Mouse (Mus musculus) neutrophil, adult 65 days (primary cell): Measurements from ENCODE around the gene Jmjd1c. TPM values are rescaled to one million over a fixed set of nuclear protein-coding genes. Genes with fewer than 3 reads are reported as not detected.

Experiments used
- total RNA-seq: library from RNA; stranded (reverse); gene quantifications from 2 replicates; pipeline ENCODE4 v1.2.4, GENCODE M21; 2023

Gene Jmjd1c
- total RNA-seq = 245 and 317 TPM in 2 replicates

DNA sequence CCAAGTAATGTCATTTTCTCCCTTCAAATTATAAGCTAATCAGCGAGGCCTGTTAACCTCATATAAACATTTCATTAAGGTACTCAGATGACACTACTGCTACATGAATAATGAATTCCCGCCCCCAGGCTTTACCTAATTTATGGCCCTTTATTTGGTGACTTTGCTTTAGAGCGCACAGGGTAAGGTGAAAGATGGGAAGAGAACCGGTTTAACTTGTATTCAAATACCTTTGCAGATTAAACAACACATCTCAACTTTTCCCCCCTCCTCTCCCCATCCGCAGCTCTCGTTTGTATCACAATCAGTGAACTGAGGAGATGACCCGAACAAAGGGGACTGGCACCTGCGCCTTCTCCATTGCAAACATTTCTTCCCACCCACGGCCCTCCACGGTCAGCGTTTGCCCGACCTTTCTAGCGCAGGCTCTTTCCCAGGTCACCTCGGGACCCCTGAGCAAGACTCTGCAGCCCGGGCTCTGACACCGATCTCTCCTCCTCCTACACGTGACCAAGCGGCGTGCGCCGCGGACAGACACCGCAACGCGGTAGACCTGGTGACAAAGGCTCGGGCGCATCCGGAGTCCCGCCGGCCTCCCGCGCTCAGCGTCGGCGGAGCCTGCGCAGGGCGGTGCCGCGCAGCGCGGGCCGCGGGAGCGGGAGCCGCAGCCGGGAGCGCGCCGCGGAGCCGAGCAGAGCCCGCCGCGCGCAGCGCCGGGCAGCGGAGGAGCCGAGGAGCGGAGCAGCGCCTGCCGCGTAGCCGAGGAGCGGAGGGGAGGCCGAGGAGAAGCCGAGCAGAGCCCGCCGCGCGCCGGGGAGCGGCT lies at the start of gene Jmjd1c:
Gene Jmjd1c, plus strand, starts transcription at position 328 of the 823 bp plus-strand sequence.

DNA sequence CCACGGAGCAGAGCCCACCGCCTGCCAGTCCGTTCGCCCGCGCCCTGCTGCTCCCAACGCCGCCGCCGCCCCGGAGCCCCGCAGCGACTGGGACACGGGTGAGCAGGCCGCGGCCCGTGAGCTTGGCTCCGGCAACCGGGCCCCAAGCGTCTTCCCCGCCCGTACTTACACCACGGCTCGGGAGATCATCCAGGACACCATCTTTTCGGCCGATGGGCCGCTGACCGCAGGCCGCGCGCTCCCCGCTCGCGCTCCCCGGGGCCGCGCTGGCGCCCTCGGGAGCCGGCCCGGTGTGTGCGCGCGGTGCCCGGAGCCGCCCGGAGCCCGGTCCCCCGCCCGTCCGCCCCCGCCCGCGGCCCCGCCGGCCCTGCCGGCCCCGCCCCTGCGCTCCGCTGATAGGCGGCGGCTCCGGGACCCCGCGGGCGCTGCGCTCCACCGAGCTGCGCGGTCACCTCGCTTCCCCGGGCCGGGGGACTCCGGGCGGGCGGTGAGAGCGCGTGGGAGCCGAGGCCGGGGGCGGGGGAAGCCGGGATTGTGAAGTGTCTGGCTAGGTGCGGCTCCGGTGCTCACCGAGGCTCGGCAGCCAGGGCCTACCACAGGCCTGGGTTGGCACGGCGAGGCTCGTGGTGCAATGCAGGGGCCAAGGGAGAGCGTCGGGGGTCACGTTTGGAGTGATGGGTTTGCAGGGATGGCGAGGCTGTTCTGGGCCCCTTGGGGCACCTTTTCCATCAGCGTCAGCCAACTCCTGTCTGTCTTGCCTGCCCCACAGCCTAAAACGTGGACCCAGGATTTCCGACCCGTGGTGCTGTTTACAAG lies 904 bp downstream of the Jmjd1c start, which contains the start of gene Reep3:
Gene Reep3, minus strand, starts transcription at position 325 of the 816 bp plus-strand sequence.

DNA sequence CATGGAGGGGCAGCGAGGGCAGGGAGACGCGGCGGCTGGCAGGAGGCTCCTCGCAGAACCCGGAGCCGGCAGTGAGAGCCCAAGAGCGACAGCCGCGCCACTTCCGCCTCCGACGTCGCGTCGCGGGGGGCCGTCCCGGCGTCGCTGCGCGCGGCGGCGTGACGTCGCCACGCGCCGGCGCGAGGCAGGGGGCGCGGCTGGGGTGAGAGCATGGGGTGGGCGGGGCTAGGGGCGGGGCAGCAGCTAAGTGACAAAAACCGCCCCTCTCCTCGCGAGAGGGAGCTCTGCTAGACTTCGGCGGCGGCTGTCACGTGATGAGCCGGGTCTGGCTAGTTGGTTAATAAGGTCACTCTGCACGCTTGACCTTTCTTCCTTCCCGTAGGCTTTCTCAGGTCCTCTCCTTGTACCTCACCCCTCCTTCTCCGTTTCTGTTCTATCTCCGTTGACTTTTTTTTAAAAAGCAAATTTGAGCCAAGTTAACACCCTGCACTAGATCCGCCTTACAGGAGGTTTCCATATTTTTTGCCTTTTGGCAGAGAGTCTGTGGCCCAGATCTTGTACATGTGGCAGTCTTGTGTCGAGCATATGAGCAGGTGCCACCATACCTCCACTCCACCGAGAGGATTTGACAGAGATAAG lies 189.4 kb downstream of the Jmjd1c start, which contains the start of gene Nrbf2:
Gene Nrbf2, minus strand, starts transcription at position 130 of the 639 bp plus-strand sequence.

Other genes with a start within 250 kb of the Jmjd1c start
- gene Reep3, start 820 bp downstream of the Jmjd1c start, total RNA-seq = 66.5 and 68.6 TPM in 2 replicates
- gene Nrbf2, start 189.2 kb downstream of the Jmjd1c start, total RNA-seq = 18.2 and 19.8 TPM in 2 replicates